Mouse (Mus musculus): ENCODE data around the gene Olfr370. TPM values are rescaled to one million over a fixed set of nuclear protein-coding genes. Genes with fewer than 3 reads are reported as not detected.

Gene Olfr370
- polyA plus RNA-seq, 1 experiment from 2014 or later = 0.36 TPM

GRCm38 (mm10) chr8:83588886-83589285, 53.3 kb downstream of the Olfr370 start:
- H3K4me1 ChIP-seq = peaks cover 33% of the 10 kb centered on the region
- WGBS = 83% methylated on average over 5 of the region's 5 CpGs
- no peak overlapping the region for H3K9ac ChIP-seq
- no peaks in the 10 kb centered on the region for H3K9me3 ChIP-seq (replicated peaks)
- no peak for ATAC-seq (ENCODE audit: insufficient number of reproducible peaks, low FRiP score, low TSS enrichment, low read depth)
- no peak overlapping the region for H3K4me3 ChIP-seq (replicated peaks)
- peaks cover 13% of the 10 kb centered on the region; the same call in 1 of the 2 replicates for H3K36me3 ChIP-seq
- no peak overlapping the region for H3K4me2 ChIP-seq (replicated peaks)
- H3K27me3 ChIP-seq = no peaks in the 10 kb centered on the region
- no peak overlapping the region for H3K27ac ChIP-seq (replicated peaks)

- peaks cover 12% of the 10 kb centered on the region; the same call in 1 of the 2 replicates for H3K36me3 ChIP-seq
Observed at GRCm38 (mm10) chr8:83590488-83591023, 55.0 kb downstream of the Olfr370 start.

GRCm38 (mm10) chr8:83592682-83593081, 57.1 kb downstream of the Olfr370 start:
- H3K4me2 ChIP-seq (replicated peaks) = peak overlapping the region; percentile 77
- WGBS = 43% methylated on average over 3 of the region's 3 CpGs
- no peak for ATAC-seq (ENCODE audit: insufficient number of reproducible peaks, low FRiP score, low TSS enrichment, low read depth)
- peak overlapping the region; percentile 52 for H3K27ac ChIP-seq (replicated peaks)
- peak overlapping the region; percentile 61 for H3K4me3 ChIP-seq (replicated peaks)
- H3K4me1 ChIP-seq = peaks cover 26% of the 10 kb centered on the region
- no peaks in the 10 kb centered on the region for H3K9me3 ChIP-seq (replicated peaks)
- peaks cover 9% of the 10 kb centered on the region; the same call in 1 of the 2 replicates for H3K36me3 ChIP-seq
- no peak overlapping the region for H3K9ac ChIP-seq
- H3K27me3 ChIP-seq = no peaks in the 10 kb centered on the region

More at GRCm38 (mm10) chr8:83590488-83591023, 55.0 kb downstream of the Olfr370 start:
- no peak for ATAC-seq (ENCODE audit: insufficient number of reproducible peaks, low FRiP score, low TSS enrichment, low read depth)
- Histone ChIP-seq H3K4me1 (peaks cover 33% of the 10 kb centered on the region), H3K9me3 (replicated peaks) (no peaks in the 10 kb centered on the region), H3K4me2 (replicated peaks) (no peak overlapping the region), H3K4me3 (replicated peaks) (no peak overlapping the region), H3K27me3 (no peaks in the 10 kb centered on the region), H3K9ac (no peak overlapping the region), H3K27ac (replicated peaks) (no peak overlapping the region)
- WGBS = 77% methylated on average over 7 of the region's 7 CpGs

- peak overlapping the region; percentile 72 for H3K9ac ChIP-seq
Observed at GRCm38 (mm10) chr8:83593325-83594166, 58.0 kb downstream of the Olfr370 start.

GRCm38 (mm10) chr8:83594167-83595049, 58.8 kb downstream of the Olfr370 start:
- Histone ChIP-seq H3K9me3 (replicated peaks) (no peaks in the 10 kb centered on the region), H3K27ac (replicated peaks) (peak overlapping the region; percentile 90), H3K9ac (peak overlapping the region; percentile 72), H3K4me1 (peaks cover 26% of the 10 kb centered on the region), H3K4me3 (replicated peaks) (peak overlapping the region; percentile 61), H3K36me3 (no peaks in the 10 kb centered on the region), H3K4me2 (replicated peaks) (peak overlapping the region; percentile 77), H3K27me3 (no peaks in the 10 kb centered on the region)
- WGBS = under 1% methylated on average over 43 of the region's 43 CpGs
- ATAC-seq (ENCODE audit: insufficient number of reproducible peaks, low FRiP score, low TSS enrichment, low read depth) = peak; percentile 98

More at GRCm38 (mm10) chr8:83593325-83594166, 58.0 kb downstream of the Olfr370 start:
- Histone ChIP-seq H3K36me3 (0 out of 2 replicates have a peak, but pooled peaks cover under 1% of the 10 kb centered on the region), H3K4me2 (replicated peaks) (peak overlapping the region; percentile 77), H3K27ac (replicated peaks) (peak overlapping the region; percentile 90), H3K4me1 (peaks cover 26% of the 10 kb centered on the region), H3K27me3 (no peaks in the 10 kb centered on the region), H3K4me3 (replicated peaks) (peak overlapping the region; percentile 61), H3K9me3 (replicated peaks) (no peaks in the 10 kb centered on the region)
- WGBS = 2% methylated on average over 22 of the region's 22 CpGs
- no peak for ATAC-seq (ENCODE audit: insufficient number of reproducible peaks, low FRiP score, low TSS enrichment, low read depth)

Other genes with a start within 250 kb of the Olfr370 start
- gene Ucp1, start 245.4 kb upstream of the Olfr370 start, polyA plus RNA-seq (2015; fragmentation: Nextera tagmentation; extraction: Ambion mirVana) = 0.13 TPM in 1 of 2 replicates, not detected in the other
- 16.4 and 16.5 TPM in 2 replicates for gene Elmod2, start 203.3 kb upstream of the Olfr370 start, polyA plus RNA-seq (2015; fragmentation: Nextera tagmentation; extraction: Ambion mirVana)
- not detected in 2 replicates for gene Mgat4d, start 187.3 kb upstream of the Olfr370 start, polyA plus RNA-seq (2015; fragmentation: Nextera tagmentation; extraction: Ambion mirVana)
- gene Clgn, start 145.9 kb upstream of the Olfr370 start, polyA plus RNA-seq (2015; fragmentation: Nextera tagmentation; extraction: Ambion mirVana) = 3.1 and 6.0 TPM in 2 replicates
- 99.0 and 103 TPM in 2 replicates for gene Scoc, start 77.4 kb upstream of the Olfr370 start, polyA plus RNA-seq (2015; fragmentation: Nextera tagmentation; extraction: Ambion mirVana)
- gene Ndufb7, start 30.9 kb downstream of the Olfr370 start, polyA plus RNA-seq (2015; fragmentation: Nextera tagmentation; extraction: Ambion mirVana) = 285 and 288 TPM in 2 replicates
- 540 and 549 TPM in 2 replicates for gene Tecr, start 72.2 kb downstream of the Olfr370 start, polyA plus RNA-seq (2015; fragmentation: Nextera tagmentation; extraction: Ambion mirVana)
- gene Dnajb1, start 72.4 kb downstream of the Olfr370 start, polyA plus RNA-seq (2015; fragmentation: Nextera tagmentation; extraction: Ambion mirVana) = 75.2 and 76.6 TPM in 2 replicates
- 180 and 192 TPM in 2 replicates for gene Gipc1, start 116.9 kb downstream of the Olfr370 start, polyA plus RNA-seq (2015; fragmentation: Nextera tagmentation; extraction: Ambion mirVana)
- gene Ptger1, start 130.9 kb downstream of the Olfr370 start, polyA plus RNA-seq (2015; fragmentation: Nextera tagmentation; extraction: Ambion mirVana) = 1.2 and 1.4 TPM in 2 replicates
- 23.7 and 25.8 TPM in 2 replicates for gene Pkn1, start 163.4 kb downstream of the Olfr370 start, polyA plus RNA-seq (2015; fragmentation: Nextera tagmentation; extraction: Ambion mirVana)
- gene Ddx39, start 179.4 kb downstream of the Olfr370 start, polyA plus RNA-seq (2015; fragmentation: Nextera tagmentation; extraction: Ambion mirVana) = 132 and 134 TPM in 2 replicates
- gene Adgre5, start 205.5 kb downstream of the Olfr370 start, polyA plus RNA-seq (2015; fragmentation: Nextera tagmentation; extraction: Ambion mirVana) = 44.3 and 50.1 TPM in 2 replicates

Measured in embryonic facial prominence, embryonic 15.5 days (tissue).